16 mouse cellular contexts compared by ENCODE assay signal in genomic region chr8:127690792-127691191, GRCm38 (mm10).
DNase-seq lines count a peak whose midpoint lies in the region; ATAC-seq and TF ChIP-seq lines count a peak whose summit lies in the region.
"Had no signal": no experiment of that assay in that cellular context is flagged by ENCODE, and none has a peak within 500 bp of the region (broad histone marks: within the 10 kb centered on the region; RNA-seq: fewer than 3 reads in every experiment).

No protein-coding gene starts in this region.

- H3K27me3 ChIP-seq in forebrain, embryonic 14.5 days (replicated peaks; ENCODE audit: control insufficient read depth, insufficient read depth, low read length) = no peaks in the 10 kb centered on the region
- H3K27me3 ChIP-seq in forebrain, embryonic 10.5 days (ENCODE audit: poor library complexity, severe bottlenecking) = no peaks in the 10 kb centered on the region
- H3K27me3 ChIP-seq in forebrain, embryonic 16.5 days (replicated peaks; ENCODE audit: control insufficient read depth, insufficient read depth, low read length) = no peaks in the 10 kb centered on the region
- H3K27me3 ChIP-seq: embryonic facial prominence, embryonic 12.5 days had no signal

- H3K4me1 ChIP-seq in forebrain, embryonic 14.5 days (ENCODE audit: control insufficient read depth, insufficient read depth, low read length) = no peaks in the 10 kb centered on the region
- no peaks in the 10 kb centered on the region for H3K4me1 ChIP-seq in forebrain, embryonic 10.5 days
- no peaks in the 10 kb centered on the region for H3K4me1 ChIP-seq in forebrain, embryonic 16.5 days (replicated peaks; ENCODE audit: control insufficient read depth, insufficient read depth, low read length)
- H3K4me1 ChIP-seq: embryonic facial prominence, embryonic 10.5 days; embryonic facial prominence, embryonic 12.5 days had no signal

- no peak overlapping the region for H3K9ac ChIP-seq in forebrain, embryonic 14.5 days (ENCODE audit: low read length)
- no peak overlapping the region for H3K9ac ChIP-seq in forebrain, embryonic 16.5 days (replicated peaks; ENCODE audit: low read depth, low read length)
- H3K9ac ChIP-seq: embryonic facial prominence, embryonic 12.5 days had no signal

- ATAC-seq in forebrain, embryonic 14.5 days = peak; percentile 62; the same call in 1 of the 2 replicates
- peak; percentile 89 for ATAC-seq in forebrain, embryonic 16.5 days

- H3K9me3 ChIP-seq in forebrain, embryonic 14.5 days (replicated peaks; ENCODE audit: control insufficient read depth, low read length) = no peaks in the 10 kb centered on the region
- H3K9me3 ChIP-seq in forebrain, embryonic 10.5 days = no peaks in the 10 kb centered on the region
- no peaks in the 10 kb centered on the region for H3K9me3 ChIP-seq in forebrain, embryonic 16.5 days (ENCODE audit: control insufficient read depth, low read length)
- H3K9me3 ChIP-seq: embryonic facial prominence, embryonic 10.5 days; embryonic facial prominence, embryonic 12.5 days had no signal

- no peak for TF ChIP-seq CTCF in brain, embryonic 14.5 days (IDR thresholded peaks at IDR 0.05; ENCODE audit: borderline replicate concordance, extremely low read depth, insufficient read depth, insufficient read length)

- TF ChIP-seq POLR2A in brain, embryonic 14.5 days (IDR thresholded peaks at IDR 0.05; ENCODE audit: borderline replicate concordance, extremely low read depth, insufficient read depth, insufficient read length, poor library complexity, severe bottlenecking) = no peak

- H3K4me3 ChIP-seq in forebrain, embryonic 14.5 days (ENCODE audit: low read depth, low read length) = no peak overlapping the region
- H3K4me3 ChIP-seq in forebrain, embryonic 10.5 days = no peak overlapping the region
- H3K4me3 ChIP-seq in forebrain, embryonic 16.5 days (replicated peaks; ENCODE audit: low read length) = no peak overlapping the region
- H3K4me3 ChIP-seq: embryonic facial prominence, embryonic 10.5 days; embryonic facial prominence, embryonic 12.5 days had no signal

- peak; percentile 70 for DNase-seq in forebrain, embryonic 14.5 days (ENCODE audit: low spot score)
- no peak for DNase-seq in forebrain, embryonic 10.5 days (ENCODE audit: extremely low spot score, low spot score)
- DNase-seq in brain, embryonic 14.5 days (ENCODE audit: low read depth) = peak; percentile 77
- no peak for DNase-seq in frontal cortex, postnatal 25 days (ENCODE audit: low spot score in 2 of 2)
- no peak for DNase-seq in gastrocnemius, postnatal 10 days
- DNase-seq: adrenal gland, adult 2 months; adrenal gland, postnatal 10 days; adrenal gland, postnatal 25 days; cerebellum, adult 11-12 months; cerebellum, adult 2 months; cerebellum, adult 9-10 months; cerebellum, postnatal 10 days; cerebellum, postnatal 25 days had no signal

- H3K27ac ChIP-seq in forebrain, embryonic 14.5 days (ENCODE audit: low read depth, low read length) = no peak overlapping the region
- H3K27ac ChIP-seq in forebrain, embryonic 10.5 days = no peak overlapping the region
- peak overlapping the region; percentile 63 for H3K27ac ChIP-seq in forebrain, embryonic 16.5 days (ENCODE audit: low read length)
- H3K27ac ChIP-seq: embryonic facial prominence, embryonic 10.5 days; embryonic facial prominence, embryonic 12.5 days had no signal

- no peaks in the 10 kb centered on the region for H3K36me3 ChIP-seq in forebrain, embryonic 14.5 days (ENCODE audit: control insufficient read depth, insufficient read depth, low read length)
- no peaks in the 10 kb centered on the region for H3K36me3 ChIP-seq in forebrain, embryonic 10.5 days (replicated peaks)
- H3K36me3 ChIP-seq in forebrain, embryonic 16.5 days (ENCODE audit: control insufficient read depth, insufficient read depth) = no peaks in the 10 kb centered on the region
- H3K36me3 ChIP-seq: embryonic facial prominence, embryonic 10.5 days; embryonic facial prominence, embryonic 12.5 days had no signal

- 52% methylated on average over 4 of the region's 4 CpGs for WGBS in forebrain, embryonic 14.5 days
- WGBS in forebrain, embryonic 10.5 days = 92% methylated on average over 4 of the region's 4 CpGs
- 52% methylated on average over 4 of the region's 4 CpGs for WGBS in forebrain, embryonic 16.5 days

- no peak overlapping the region for H3K4me2 ChIP-seq in forebrain, embryonic 14.5 days (ENCODE audit: low read length)
- no peak overlapping the region for H3K4me2 ChIP-seq in forebrain, embryonic 16.5 days (ENCODE audit: low read length)
- H3K4me2 ChIP-seq: embryonic facial prominence, embryonic 12.5 days had no signal

Comparison
In these comparisons a context has a peak if more than half of its experiments do, and no peak if none do; other contexts are left out.
1. DNase-seq: peak in forebrain, embryonic 14.5 days (single experiment) and brain, embryonic 14.5 days (single experiment); none in forebrain, embryonic 10.5 days (single experiment), frontal cortex, postnatal 25 days (0 of 2) and gastrocnemius, postnatal 10 days (single experiment).